Mouse (Mus musculus) stomach, postnatal 0 days (tissue): Measurements from ENCODE around the gene Ick. TPM values are rescaled to one million over a fixed set of nuclear protein-coding genes. Genes with fewer than 3 reads are reported as not detected.
"Not testable (repeated sequence)": the region's sequence is repeated elsewhere in the genome, so short reads cannot be mapped to it uniquely, and the experiment has no call there.

ENCODE experiments used
- ATAC-seq: fragments of 200-750 bp; cut with Nextera tagmentation; 2 replicates; pipeline ENCODE4 v1.8.0; 2017; ENCODE audit not compliant: low FRiP score, low TSS enrichment
- DNase-seq: peaks from one replicate; pipeline ENCODE4 v3.0.0-alpha.2; 2016; ENCODE audit warnings: low spot score
- H3K27ac ChIP-seq: fragments of 300-500 bp; sonication (generic); replicated peaks from 2 replicates; pipeline ENCODE4 v1.5.1; 2014; ENCODE audit warnings: mild to moderate bottlenecking, control low read depth
- H3K27me3 ChIP-seq: fragments of 300-500 bp; sonication (generic); 2 replicates; pipeline ENCODE4 v1.6.1; 2014; ENCODE audit warnings: low read length; ENCODE audit not compliant: control insufficient read depth, insufficient read depth
- H3K36me3 ChIP-seq: fragments of 300-500 bp; sonication (generic); 2 replicates; pipeline ENCODE4 v1.6.1; 2014; ENCODE audit warnings: low read length, mixed read lengths; ENCODE audit not compliant: control insufficient read depth, insufficient read depth
- H3K4me1 ChIP-seq: fragments of 300-500 bp; sonication (generic); replicated peaks from 2 replicates; pipeline ENCODE4 v1.6.1; 2014; ENCODE audit warnings: antibody characterized with exemption; ENCODE audit not compliant: control insufficient read depth, insufficient read depth
- H3K4me2 ChIP-seq: fragments of 300-500 bp; sonication (generic); replicated peaks from 2 replicates; pipeline ENCODE4 v1.6.1; 2014; ENCODE audit warnings: low read depth, mild to moderate bottlenecking, control low read depth, moderate library complexity
- H3K4me3 ChIP-seq: fragments of 300-500 bp; sonication (generic); 2 replicates; pipeline ENCODE4 v1.5.1; 2014; ENCODE audit warnings: low read depth, low read length, control low read depth
- H3K9ac ChIP-seq: fragments of 300-500 bp; sonication (generic); 2 replicates; pipeline ENCODE4 v1.6.1; 2014; ENCODE audit warnings: mild to moderate bottlenecking, low read length, control low read depth, mixed read lengths
- H3K9me3 ChIP-seq: fragments of 300-500 bp; sonication (generic); 2 replicates; pipeline ENCODE4 v1.6.1; 2016; ENCODE audit warnings: low read length; ENCODE audit not compliant: control insufficient read depth
- CTCF ChIP-seq: IDR thresholded peaks from 2 replicates; pipeline ENCODE4 v1.5.1; 2016; ENCODE audit warnings: antibody characterized with exemption, low read depth, mild to moderate bottlenecking, moderate library complexity
- EP300 ChIP-seq: optimal IDR thresholded peaks from 2 replicates; pipeline ENCODE3; 2016; ENCODE audit warnings: antibody characterized with exemption
- WGBS: fragments of 180-500 bp; shearing (Covaris S2); extraction: QIAGEN DNeasy Blood & Tissue Kit; methylation state at CpG from one replicate; pipeline ENCODE4 v1.1.7; 2014; 5-methylcytosine and 5-hydroxymethylcytosine counted together
- polyA plus RNA-seq: library from polyadenylated mRNA; unstranded; fragments of >200 nt; fragmentation: Nextera tagmentation; extraction: Ambion mirVana; gene quantifications from 2 replicates; pipeline ENCODE4 v1.2.1, GENCODE M21; 2015

The Ick gene
- 28.5 and 31.3 TPM in 2 replicates for polyA plus RNA-seq

GRCm38 (mm10) chr9:78108796-78109239 is at the start of gene Ick, which contains the start of gene Fbxo9:
TSS of gene Ick (plus strand) at chr9:78109192.
TSS of gene Fbxo9 (minus strand) at chr9:78109065.
- Histone ChIP-seq H3K9me3 (no peaks in the 10 kb centered on the region), H3K9ac (peak within 1 kb of the TSS; percentile 93), H3K4me2 (peak within 1 kb of the TSS; percentile 88), H3K36me3 (no peaks in the 10 kb centered on the region), H3K4me1 (no peaks in the 10 kb centered on the region), H3K27ac (peak within 1 kb of the TSS; percentile 97), H3K27me3 (no peaks in the 10 kb centered on the region), H3K4me3 (peak within 1 kb of the TSS; percentile 89)
- TF ChIP-seq CTCF (no peak), EP300 (no peak)
- under 1% methylated on average over 20 of the region's 20 CpGs for WGBS
- DNase-seq (peak; percentile 89), ATAC-seq (peak; percentile 91)

- H3K27ac ChIP-seq: no peak overlapping the region
- TF ChIP-seq EP300 (no peak), CTCF (no peak)
- H3K4me1 ChIP-seq: no peaks in the 10 kb centered on the region
- 82% methylated on average over 16 of the region's 16 CpGs for WGBS
- H3K9ac ChIP-seq: no peak overlapping the region
- H3K9me3 ChIP-seq: no peaks in the 10 kb centered on the region
- no peak for ATAC-seq
- H3K36me3 ChIP-seq: no peaks in the 10 kb centered on the region
- H3K27me3 ChIP-seq: no peaks in the 10 kb centered on the region
- no peak for DNase-seq
- H3K4me2 ChIP-seq: no peak overlapping the region
- no peak overlapping the region for H3K4me3 ChIP-seq
These were observed 49.4 kb upstream of the Ick start for GRCm38 (mm10) chr9:78059525-78060120.

- DNase-seq (no peak), ATAC-seq (no peak)
- Histone ChIP-seq H3K4me2 (no peak overlapping the region), H3K4me1 (no peaks in the 10 kb centered on the region), H3K36me3 (no peaks in the 10 kb centered on the region), H3K9ac (no peak overlapping the region), H3K9me3 (no peaks in the 10 kb centered on the region), H3K4me3 (no peak overlapping the region), H3K27me3 (no peaks in the 10 kb centered on the region), H3K27ac (no peak overlapping the region)
- no peak for TF ChIP-seq EP300
- no peak for TF ChIP-seq CTCF
- 89% methylated on average over 9 of the region's 9 CpGs for WGBS
These were observed 46.6 kb upstream of the Ick start for GRCm38 (mm10) chr9:78062392-78062791.

- no peaks in the 10 kb centered on the region for H3K4me1 ChIP-seq
- H3K27me3 ChIP-seq: no peaks in the 10 kb centered on the region
- H3K9ac ChIP-seq: no peak overlapping the region
- no peak overlapping the region for H3K4me3 ChIP-seq
- H3K9me3 ChIP-seq: no peaks in the 10 kb centered on the region
- DNase-seq: peak; percentile 24
- H3K27ac ChIP-seq: no peak overlapping the region
- no peaks in the 10 kb centered on the region for H3K36me3 ChIP-seq
- WGBS: 30% methylated on average over 10 of the region's 10 CpGs
- no peak overlapping the region for H3K4me2 ChIP-seq
- TF ChIP-seq EP300 (no peak), CTCF (no peak)
- ATAC-seq: peak; percentile 38; the same call in 1 of the 2 replicates
These were observed 44.9 kb upstream of the Ick start for GRCm38 (mm10) chr9:78064121-78064520.

GRCm38 (mm10) chr9:78070496-78070895 is 38.5 kb upstream of the Ick start:
- 57% methylated on average over 5 of the region's 5 CpGs for WGBS
- no peak overlapping the region for H3K9ac ChIP-seq
- no peak overlapping the region for H3K4me2 ChIP-seq
- no peak overlapping the region for H3K27ac ChIP-seq
- H3K36me3 ChIP-seq: no peaks in the 10 kb centered on the region
- no peaks in the 10 kb centered on the region for H3K9me3 ChIP-seq
- ATAC-seq: no peak
- TF ChIP-seq EP300: no peak
- no peak for DNase-seq
- no peaks in the 10 kb centered on the region for H3K4me1 ChIP-seq
- no peak overlapping the region for H3K4me3 ChIP-seq
- H3K27me3 ChIP-seq: no peaks in the 10 kb centered on the region

GRCm38 (mm10) chr9:78071626-78072025 is 37.4 kb upstream of the Ick start:
- 94% methylated on average over 4 of the region's 4 CpGs for WGBS

GRCm38 (mm10) chr9:78073291-78073690 is 35.7 kb upstream of the Ick start:
- H3K36me3 ChIP-seq, H3K4me1 ChIP-seq, ATAC-seq, H3K9ac ChIP-seq, H3K9me3 ChIP-seq, H3K4me2 ChIP-seq, DNase-seq, H3K27ac ChIP-seq, H3K27me3 ChIP-seq, H3K4me3 ChIP-seq: not testable (repeated sequence)
- 82% methylated on average over 3 of the region's 3 CpGs for WGBS

More at GRCm38 (mm10) chr9:78071626-78072025, 37.4 kb upstream of the Ick start:
- Histone ChIP-seq H3K27ac (no peak overlapping the region), H3K4me3 (no peak overlapping the region), H3K36me3 (no peaks in the 10 kb centered on the region), H3K4me1 (no peaks in the 10 kb centered on the region), H3K27me3 (no peaks in the 10 kb centered on the region), H3K4me2 (no peak overlapping the region), H3K9me3 (no peaks in the 10 kb centered on the region), H3K9ac (no peak overlapping the region)
- no peak for ATAC-seq
- DNase-seq: no peak
- TF ChIP-seq CTCF (no peak), EP300 (no peak)
